Mouse (Mus musculus): ENCODE data around the gene Cdk14.

- TF ChIP-seq CTCF (IDR thresholded peaks at IDR 0.05; ENCODE audit: low read depth) (no peak), EP300 (IDR thresholded peaks at IDR 0.05; ENCODE audit: low read depth) (no peak)
Measured at GRCm38 (mm10) chr5:5030431-5030830, 389.7 kb downstream of the Cdk14 start.
